Mouse (Mus musculus) cortical plate, adult 2 months (tissue): ENCODE results near the gene Sorbs2.

Source experiments
- CTCF ChIP-seq: fragments of 200-500 bp; IDR thresholded peaks from 2 replicates; pipeline ENCODE4 v1.5.1; 2011; ENCODE audit warnings: mild to moderate bottlenecking, control low read depth, low read length; ENCODE audit not compliant: insufficient read depth; ENCODE audit errors: extremely low read depth
- POLR2A ChIP-seq: fragments of 200-500 bp; IDR thresholded peaks from 2 replicates; pipeline ENCODE4 v1.6.1; 2011; ENCODE audit warnings: mild to moderate bottlenecking, low read length, control low read depth; ENCODE audit not compliant: insufficient read depth; ENCODE audit errors: extremely low read depth

- no peak for TF ChIP-seq CTCF
- TF ChIP-seq POLR2A, result no peak
Observed at GRCm38 (mm10) chr8:45755972-45756371, 248.4 kb downstream of the Sorbs2 start.
